Mouse (Mus musculus) ovary, postnatal 36 days (tissue): ENCODE data around the gene Olfr1082.
"Not testable (repeated sequence)": the region's sequence is repeated elsewhere in the genome, so short reads cannot be mapped to it uniquely, and the experiment has no call there.

Source experiments
- DNase-seq: peaks from one replicate; pipeline ENCODE4 v3.0.0; 2022; ENCODE audit warnings: low spot score, mixed read lengths

Olfr1082 gene

DNA sequence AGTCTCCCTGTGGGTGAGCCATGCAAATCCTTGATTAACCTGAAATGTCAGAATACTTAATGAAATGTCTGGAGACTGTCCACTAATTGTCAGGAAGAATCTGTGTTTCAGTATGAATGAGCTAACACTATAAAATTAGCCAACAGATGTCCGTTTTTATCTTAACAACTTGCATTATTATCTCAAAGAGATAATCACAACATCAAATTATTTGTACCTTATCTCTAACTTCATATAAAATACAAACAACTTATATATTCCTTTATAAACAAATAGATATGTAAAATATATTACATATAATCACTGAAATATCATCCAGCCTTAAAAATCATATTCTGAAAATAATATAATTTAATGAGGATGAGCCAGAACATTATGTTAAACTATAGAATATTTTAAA, at the start of gene Olfr1082:
Olfr1082 (minus strand) TSS at position 101 of the 400 bp plus-strand sequence.
- not testable (repeated sequence) for DNase-seq

- DNase-seq: not testable (repeated sequence)
Measured at GRCm38 (mm10) chr2:86639625-86640024, 40.9 kb upstream of the Olfr1082 start, which contains the start of gene Olfr1084. Gene Olfr1084 (minus strand): TSS chr2:86639725.

DNA sequence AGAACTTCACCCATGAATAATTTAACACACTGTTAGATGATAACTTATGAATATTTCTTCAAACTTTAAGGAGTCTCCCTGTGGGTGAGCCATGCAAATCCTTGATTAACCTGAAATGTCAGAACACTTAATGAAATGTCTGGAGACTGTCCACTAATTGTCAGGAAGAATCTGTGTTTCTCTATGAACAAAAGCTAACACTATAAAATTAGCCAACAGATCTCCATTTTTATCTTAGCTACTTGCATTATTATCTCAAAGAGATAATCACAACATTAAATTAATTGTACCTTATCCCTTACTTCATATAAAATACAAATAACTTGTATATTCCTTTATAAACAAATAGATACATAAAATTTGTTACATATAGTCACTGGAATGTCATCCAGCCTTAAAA, 40.6 kb downstream of the Olfr1082 start, which contains the start of gene Olfr1080:
Olfr1080 (minus strand) TSS at position 101 of the 400 bp plus-strand sequence.
- DNase-seq: not testable (repeated sequence)
